Mouse (Mus musculus) megakaryocyte progenitor cell, adult 5-6 weeks (primary cell): Measurements from ENCODE around the gene Olfr129. TPM values are rescaled to one million over a fixed set of nuclear protein-coding genes. Genes with fewer than 3 reads are reported as not detected.

ENCODE experiments used
- ATAC-seq: replicated peaks from 2 replicates; pipeline ENCODE4 v1.8.0; 2016; ENCODE audit warnings: mild to moderate bottlenecking, moderate TSS enrichment, inconsistent platforms; ENCODE audit not compliant: poor library complexity
- total RNA-seq, 2 experiments: library from RNA; stranded (forward) in 1 of 2; stranded (reverse) in 1 of 2; fragments of 157-497, 149-512 nt in 1 of 2; fragments of 200-1000 nt in 1 of 2; gene quantifications; 2 replicates each; pipeline versions ENCODE4 v1.2.3 to v1.2.4; 2015 to 2017

The Olfr129 gene
- not detected in 2 replicates for total RNA-seq (2015)
- total RNA-seq (2017) = not detected in 2 replicates

DNA sequence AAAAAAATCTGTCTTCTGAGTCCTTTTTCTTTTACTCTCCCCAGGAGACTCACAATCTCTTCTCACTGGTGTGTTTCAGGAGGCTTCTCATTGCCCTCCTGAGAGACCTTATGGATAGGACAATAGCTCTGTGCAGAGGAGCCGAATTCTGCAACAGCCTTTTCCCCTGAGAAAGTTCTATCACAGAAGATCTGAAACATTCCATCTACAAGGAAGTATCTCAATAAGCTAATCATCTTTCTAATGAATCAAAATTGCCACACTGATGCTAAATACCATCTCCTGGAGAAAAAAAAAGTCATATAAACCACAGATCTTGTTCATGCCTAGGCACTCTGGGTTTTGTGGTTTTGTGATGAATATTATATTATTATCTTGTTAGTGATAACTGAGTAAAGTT is at the start of gene Olfr129:
TSS of gene Olfr129 (minus strand) at position 101 of the 400 bp plus-strand sequence.
- ATAC-seq = no peak

GRCm38 (mm10) chr17:38088593-38088992 is 28.7 kb upstream of the Olfr129 start, which contains the start of gene Olfr131:
TSS of gene Olfr131 (minus strand) at chr17:38088693.
- ATAC-seq = no peak

DNA sequence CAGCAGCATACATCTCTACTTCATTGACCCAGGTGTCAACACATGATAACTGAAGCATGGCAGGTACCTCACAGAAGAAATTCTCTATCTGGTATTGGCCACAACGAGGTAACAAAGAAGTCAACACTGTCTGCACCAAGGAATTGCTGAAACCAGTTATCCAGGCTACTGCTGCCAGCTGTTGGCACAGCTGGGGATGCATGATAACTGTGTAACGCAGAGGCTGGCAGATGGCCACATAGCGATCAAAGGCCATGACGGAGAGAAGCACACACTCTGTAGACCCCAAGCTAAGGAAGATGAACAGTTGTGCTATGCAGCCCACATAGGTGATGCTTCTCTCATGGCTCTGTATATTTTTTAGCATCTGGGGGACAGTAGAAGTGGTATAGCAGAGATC is 22.5 kb upstream of the Olfr129 start:
- no peak for ATAC-seq

GRCm38 (mm10) chr17:38063621-38064020 is 3.7 kb upstream of the Olfr129 start, which contains the start of gene Olfr130:
TSS of gene Olfr130 (plus strand) at chr17:38063921.
- ATAC-seq = no peak

GRCm38 (mm10) chr17:38026297-38026696 is 33.6 kb downstream of the Olfr129 start:
- no peak for ATAC-seq

GRCm38 (mm10) chr17:38016341-38016740 is 43.5 kb downstream of the Olfr129 start:
- no peak for ATAC-seq

GRCm38 (mm10) chr17:38004996-38005395 is 54.9 kb downstream of the Olfr129 start:
- ATAC-seq = no peak

Other genes starting within 250 kb of the Olfr129 start
- not detected in 2 replicates for gene Olfr125, start 227.1 kb downstream of the Olfr129 start, total RNA-seq (2015)
- gene Olfr125, start 227.1 kb downstream of the Olfr129 start, total RNA-seq (2017) = not detected in 2 replicates
- not detected in 2 replicates for gene Olfr126, start 212.6 kb downstream of the Olfr129 start, total RNA-seq (2015)
- not detected in 2 replicates for gene Olfr126, start 212.6 kb downstream of the Olfr129 start, total RNA-seq (2017)
- not detected in 2 replicates for gene Olfr127, start 159.6 kb downstream of the Olfr129 start, total RNA-seq (2015)
- gene Olfr127, start 159.6 kb downstream of the Olfr129 start, total RNA-seq (2017) = not detected in 2 replicates
- not detected in 2 replicates for gene Olfr128, start 139.5 kb downstream of the Olfr129 start, total RNA-seq (2015)
- gene Olfr128, start 139.5 kb downstream of the Olfr129 start, total RNA-seq (2017) = not detected in 2 replicates
- gene Olfr761, start 107.0 kb downstream of the Olfr129 start, total RNA-seq (2015) = not detected in 2 replicates
- not detected in 2 replicates for gene Olfr761, start 107.0 kb downstream of the Olfr129 start, total RNA-seq (2017)
- gene Olfr130, start 3.8 kb upstream of the Olfr129 start, total RNA-seq (2015) = not detected in 2 replicates
- not detected in 2 replicates for gene Olfr130, start 3.8 kb upstream of the Olfr129 start, total RNA-seq (2017)
- not detected in 2 replicates for gene Olfr131, start 28.6 kb upstream of the Olfr129 start, total RNA-seq (2015)
- not detected in 2 replicates for gene Olfr131, start 28.6 kb upstream of the Olfr129 start, total RNA-seq (2017)
- gene Olfr132, start 74.4 kb upstream of the Olfr129 start, total RNA-seq (2015) = not detected in 2 replicates
- gene Olfr132, start 74.4 kb upstream of the Olfr129 start, total RNA-seq (2017) = not detected in 2 replicates
- not detected in 2 replicates for gene Olfr133, start 85.2 kb upstream of the Olfr129 start, total RNA-seq (2015)
- gene Olfr133, start 85.2 kb upstream of the Olfr129 start, total RNA-seq (2017) = not detected in 2 replicates
- not detected in 2 replicates for gene Olfr134, start 111.3 kb upstream of the Olfr129 start, total RNA-seq (2015)
- gene Olfr134, start 111.3 kb upstream of the Olfr129 start, total RNA-seq (2017) = not detected in 2 replicates
- gene Olfr135, start 144.3 kb upstream of the Olfr129 start, total RNA-seq (2015) = not detected in 2 replicates
- not detected in 2 replicates for gene Olfr135, start 144.3 kb upstream of the Olfr129 start, total RNA-seq (2017)
- not detected in 2 replicates for gene Olfr138, start 201.0 kb upstream of the Olfr129 start, total RNA-seq (2015)
- gene Olfr138, start 201.0 kb upstream of the Olfr129 start, total RNA-seq (2017) = not detected in 2 replicates
- not detected in 2 replicates for gene Olfr137, start 247.5 kb upstream of the Olfr129 start, total RNA-seq (2015)
- not detected in 2 replicates for gene Olfr137, start 247.5 kb upstream of the Olfr129 start, total RNA-seq (2017)